ENCODE assay signal across 8 mouse cellular contexts in genomic region chr11:94281199-94282181, GRCm38 (mm10). TPM values are rescaled to one million over a fixed set of nuclear protein-coding genes. Genes with fewer than 3 reads are reported as not detected.
DNase-seq lines count a peak whose midpoint lies in the region; ATAC-seq and TF ChIP-seq lines count a peak whose summit lies in the region.
"Had no signal": no experiment of that assay in that cellular context is flagged by ENCODE, and none has a peak within 500 bp of the region (broad histone marks: within the 10 kb centered on the region; RNA-seq: fewer than 3 reads in every experiment).

Gm21885 (plus strand) TSS chr11:94281873.

- no peak within 1 kb of the TSS for H3K27ac ChIP-seq in cortical plate, adult 2 months (ENCODE audit: insufficient read depth, low read length)
- peak within 1 kb of the TSS; percentile 54 for H3K27ac ChIP-seq in heart, postnatal 0 days (ENCODE audit: low read depth)
- H3K27ac ChIP-seq in liver, postnatal 0 days (ENCODE audit: low read depth) = peak within 1 kb of the TSS; percentile 63

- H3K4me3 ChIP-seq in cortical plate, adult 2 months (ENCODE audit: insufficient read depth, low read length) = no peak within 1 kb of the TSS
- no peak within 1 kb of the TSS for H3K4me3 ChIP-seq in heart, postnatal 0 days (ENCODE audit: low read depth, low read length)
- no peak within 1 kb of the TSS for H3K4me3 ChIP-seq in liver, postnatal 0 days (ENCODE audit: low read depth, low read length)
- H3K4me3 ChIP-seq in lung, adult 2 months (replicated peaks; ENCODE audit: extremely low read depth, low read depth, low read length) = no peak within 1 kb of the TSS

- peaks cover 26% of the 10 kb centered on the region for H3K36me3 ChIP-seq in heart, postnatal 0 days (replicated peaks; ENCODE audit: control insufficient read depth, insufficient read depth, low read length)
- H3K36me3 ChIP-seq in liver, postnatal 0 days (replicated peaks; ENCODE audit: insufficient read depth, low read length) = 0 out of 2 replicates have a peak, but pooled peaks cover 10% of the 10 kb centered on the region

- no peak within 1 kb of the TSS for H3K9ac ChIP-seq in heart, postnatal 0 days (replicated peaks; ENCODE audit: low read depth, low read length)
- no peak within 1 kb of the TSS for H3K9ac ChIP-seq in liver, postnatal 0 days (replicated peaks)

- peak; percentile 38 for ATAC-seq in heart, postnatal 0 days (ENCODE audit: insufficient read depth, low read depth)
- ATAC-seq in liver, postnatal 0 days = peak; percentile 79

- WGBS in heart, postnatal 0 days = 54% methylated on average over 11 of the region's 11 CpGs
- 63% methylated on average over 11 of the region's 11 CpGs for WGBS in liver, postnatal 0 days (ENCODE audit: insufficient replicate concordance)
- 67% methylated on average over 11 of the region's 11 CpGs for WGBS in lung, adult 2 months

- no peaks in the 10 kb centered on the region for H3K4me1 ChIP-seq in cortical plate, adult 2 months (ENCODE audit: control insufficient read depth, insufficient read depth, low read length)
- 0 out of 2 replicates have a peak, but pooled peaks cover 5% of the 10 kb centered on the region for H3K4me1 ChIP-seq in heart, postnatal 0 days (ENCODE audit: control insufficient read depth, insufficient read depth)
- peaks cover 16% of the 10 kb centered on the region; the same call in 1 of the 2 replicates for H3K4me1 ChIP-seq in liver, postnatal 0 days (ENCODE audit: insufficient read depth)
- no peaks in the 10 kb centered on the region for H3K4me1 ChIP-seq in lung, adult 2 months (ENCODE audit: control insufficient read depth, insufficient read depth, low read length)

- H3K27me3 ChIP-seq in heart, postnatal 0 days (ENCODE audit: control insufficient read depth, insufficient read depth, low read length) = no peaks in the 10 kb centered on the region
- no peaks in the 10 kb centered on the region for H3K27me3 ChIP-seq in liver, postnatal 0 days (ENCODE audit: insufficient read depth, low read length)

- no peak within 1 kb of the TSS for H3K4me2 ChIP-seq in heart, postnatal 0 days (ENCODE audit: low read depth, low read length)
- no peak within 1 kb of the TSS for H3K4me2 ChIP-seq in liver, postnatal 0 days (ENCODE audit: low read depth, low read length)

- no peaks in the 10 kb centered on the region for H3K9me3 ChIP-seq in heart, postnatal 0 days (replicated peaks; ENCODE audit: control insufficient read depth, low read length)
- H3K9me3 ChIP-seq in liver, postnatal 0 days (ENCODE audit: low read length) = no peaks in the 10 kb centered on the region

- TF ChIP-seq POLR2A in cortical plate, adult 2 months (IDR thresholded peaks at IDR 0.05; ENCODE audit: extremely low read depth, insufficient read depth, low read length) = peak; percentile 22; the same call in 1 of the 2 replicates
- no peak for TF ChIP-seq POLR2A in lung, adult 2 months (IDR thresholded peaks at IDR 0.05; ENCODE audit: borderline replicate concordance, extremely low read depth, low read depth, low read length)

- TF ChIP-seq EP300 in heart, postnatal 0 days (IDR thresholded peaks at IDR 0.05; ENCODE audit: low read depth) = no peak
- TF ChIP-seq EP300 in liver, postnatal 0 days (IDR thresholded peaks at IDR 0.05; ENCODE audit: low read depth) = no peak

- peak; percentile 20 for DNase-seq in kidney, postnatal 10 days
- DNase-seq in kidney, postnatal 14 days = no peak
- DNase-seq in heart, postnatal 0 days (ENCODE audit: low spot score) = no peak
- peak; percentile 45 for DNase-seq in liver, postnatal 0 days
- no peak for DNase-seq in thymus, postnatal 14 days
- no peak for DNase-seq in lung, adult 2 months
- DNase-seq: lung, postnatal 14 days had no signal

- TF ChIP-seq CTCF in cortical plate, adult 2 months (IDR thresholded peaks at IDR 0.05; ENCODE audit: extremely low read depth, insufficient read depth, low read length) = no peak
- TF ChIP-seq CTCF in heart, postnatal 0 days (IDR thresholded peaks at IDR 0.05; ENCODE audit: low read depth) = no peak
- TF ChIP-seq CTCF in liver, postnatal 0 days (IDR thresholded peaks at IDR 0.05; ENCODE audit: low read depth) = no peak
- no peak for TF ChIP-seq CTCF in lung, adult 2 months (IDR thresholded peaks at IDR 0.05; ENCODE audit: insufficient read depth, low read length)

RNA-seq across cellular contexts. Expression of gene Gm21885, which starts in this region (rescaled TPM):
- polyA plus RNA-seq in cortical plate, adult 2 months (2012; rRNA removed) = not detected in 2 replicates
- total RNA-seq in heart, postnatal 0 days (2014; rRNA removed; ENCODE audit: low replicate concordance) = not detected in 2 replicates
- polyA plus RNA-seq in heart, postnatal 0 days (2015; fragmentation: Nextera tagmentation; extraction: Ambion mirVana) = 0.15 and 0.30 TPM in 2 replicates
- polyA plus RNA-seq in liver, postnatal 0 days (2015; fragmentation: Nextera tagmentation; extraction: Ambion mirVana) = 0.42 and 0.43 TPM in 2 replicates
- not detected in 2 replicates for polyA plus RNA-seq in lung, adult 2 months (2012; rRNA removed)

Comparison
In these comparisons a context has a peak if more than half of its experiments do, and no peak if none do; other contexts are left out.
1. Peak in ATAC-seq and H3K27ac ChIP-seq in heart, postnatal 0 days; RNA of the gene not detected or under 1 TPM.
2. Peak in DNase-seq, ATAC-seq and H3K27ac ChIP-seq in liver, postnatal 0 days; RNA of the gene not detected or under 1 TPM.